Mouse (Mus musculus): ENCODE measurements around the gene Tbc1d10c.

DNA sequence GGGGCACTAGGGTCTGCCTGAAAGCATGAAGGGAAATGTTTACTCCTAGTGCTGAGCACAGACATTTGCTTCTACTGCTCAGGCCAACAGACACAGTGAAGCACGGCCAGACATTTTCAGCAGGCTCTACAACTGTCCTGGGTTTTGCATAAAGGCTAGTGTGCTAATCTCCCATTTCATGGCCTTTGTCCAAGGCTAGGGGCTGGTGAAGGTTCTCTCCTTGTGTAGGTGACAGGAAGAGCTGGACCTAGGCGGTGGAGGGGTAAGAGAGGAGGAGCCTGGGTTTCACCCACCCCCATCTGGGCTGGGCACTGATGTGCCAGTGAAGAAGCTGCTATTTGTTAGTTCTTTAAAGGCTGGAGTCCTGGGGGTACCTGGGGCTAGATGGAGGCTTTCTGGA is 26.4 kb downstream of the Tbc1d10c start:
- TF ChIP-seq POLR2A (IDR thresholded peaks at IDR 0.05; ENCODE audit: borderline replicate concordance, extremely low read depth, low read depth, low read length) = no peak
- no peak for TF ChIP-seq CTCF (IDR thresholded peaks at IDR 0.05; ENCODE audit: insufficient read depth, low read length)

All from lung, adult 2 months (tissue).